Mouse (Mus musculus) embryonic fibroblast, embryonic 13.5 days (primary cell): ENCODE measurements around the gene Irf2bp1.

ENCODE experiments used
- CTCF ChIP-seq: IDR thresholded peaks from 2 replicates; pipeline ENCODE4 v1.5.1; 2011; ENCODE audit warnings: mild to moderate bottlenecking, control low read depth, low read length, moderate library complexity, borderline replicate concordance; ENCODE audit not compliant: insufficient read depth
- POLR2A ChIP-seq: IDR thresholded peaks from 2 replicates; pipeline ENCODE4 v1.6.1; 2011; ENCODE audit warnings: low read depth, mild to moderate bottlenecking, control low read depth, low read length, moderate library complexity

- TF ChIP-seq POLR2A (no peak), CTCF (no peak)
Observed at GRCm38 (mm10) chr7:18967603-18968002, 36.2 kb upstream of the Irf2bp1 start.
